Mouse (Mus musculus) frontal cortex, adult 2 months (tissue): ENCODE data around the gene Cyp17a1. TPM values are rescaled to one million over a fixed set of nuclear protein-coding genes. Genes with fewer than 3 reads are reported as not detected.

ENCODE experiments used
- DNase-seq, 2 experiments: peaks; one replicate each; pipeline ENCODE4 v3.0.0; 2022; ENCODE audit warnings: low spot score in 1 of 2; ENCODE audit errors: extremely low spot score in 1 of 2
- polyA plus RNA-seq: library from polyadenylated mRNA; depleted of rRNA; stranded (reverse); fragments of >200 nt; gene quantifications from 2 replicates; pipeline ENCODE4 v1.2.3, GENCODE M21; 2012

Gene Cyp17a1
- polyA plus RNA-seq, 1 experiment, result not detected

GRCm38 (mm10) chr19:46644343-46644792 lies 28.6 kb downstream of the Cyp17a1 start:
- DNase-seq, result no peak

GRCm38 (mm10) chr19:46643236-46643635 lies 29.7 kb downstream of the Cyp17a1 start:
- no peak for DNase-seq

- no peak for DNase-seq
Observed at GRCm38 (mm10) chr19:46642136-46642753, 30.7 kb downstream of the Cyp17a1 start.

- no peak for DNase-seq
Observed at GRCm38 (mm10) chr19:46641420-46642085, 31.4 kb downstream of the Cyp17a1 start.

GRCm38 (mm10) chr19:46640780-46641179 lies 32.2 kb downstream of the Cyp17a1 start:
- no peak for DNase-seq

GRCm38 (mm10) chr19:46639496-46639895 lies 33.5 kb downstream of the Cyp17a1 start:
- DNase-seq, result no peak

- DNase-seq, result no peak
Observed at GRCm38 (mm10) chr19:46639053-46639452, 33.9 kb downstream of the Cyp17a1 start.

- DNase-seq, result no peak
Observed at GRCm38 (mm10) chr19:46637598-46637997, 35.4 kb downstream of the Cyp17a1 start.

GRCm38 (mm10) chr19:46635766-46636165 lies 37.2 kb downstream of the Cyp17a1 start:
- no peak for DNase-seq

- no peak for DNase-seq
Observed at GRCm38 (mm10) chr19:46631637-46632036, 41.3 kb downstream of the Cyp17a1 start.

GRCm38 (mm10) chr19:46629807-46630206 lies 43.2 kb downstream of the Cyp17a1 start:
- DNase-seq, result no peak

- no peak for DNase-seq
Observed at GRCm38 (mm10) chr19:46628403-46628802, 44.6 kb downstream of the Cyp17a1 start.

GRCm38 (mm10) chr19:46625519-46625918 lies 47.5 kb downstream of the Cyp17a1 start:
- no peak for DNase-seq

GRCm38 (mm10) chr19:46625015-46625414 lies 48.0 kb downstream of the Cyp17a1 start:
- no peak for DNase-seq

GRCm38 (mm10) chr19:46623790-46624772 lies 48.9 kb downstream of the Cyp17a1 start:
- DNase-seq, result no peak

- peak in 1 of 2 experiments; percentile 38 for DNase-seq
Observed at GRCm38 (mm10) chr19:46623194-46623667, 49.7 kb downstream of the Cyp17a1 start.

- no peak for DNase-seq
Observed at GRCm38 (mm10) chr19:46622659-46623193, 50.2 kb downstream of the Cyp17a1 start.

- peak in 1 of 2 experiments; percentile 42 for DNase-seq
Observed at GRCm38 (mm10) chr19:46621236-46622183, 51.5 kb downstream of the Cyp17a1 start.

GRCm38 (mm10) chr19:46620016-46620808 lies 52.8 kb downstream of the Cyp17a1 start:
- DNase-seq, result peak; percentile 51 to 79
